Mouse (Mus musculus): ENCODE measurements around the gene Gls. TPM values are rescaled to one million over a fixed set of nuclear protein-coding genes. Genes with fewer than 3 reads are reported as not detected.

Gene Gls
- polyA plus RNA-seq, 1 experiment from 2014 or later = 33.9 TPM

DNA sequence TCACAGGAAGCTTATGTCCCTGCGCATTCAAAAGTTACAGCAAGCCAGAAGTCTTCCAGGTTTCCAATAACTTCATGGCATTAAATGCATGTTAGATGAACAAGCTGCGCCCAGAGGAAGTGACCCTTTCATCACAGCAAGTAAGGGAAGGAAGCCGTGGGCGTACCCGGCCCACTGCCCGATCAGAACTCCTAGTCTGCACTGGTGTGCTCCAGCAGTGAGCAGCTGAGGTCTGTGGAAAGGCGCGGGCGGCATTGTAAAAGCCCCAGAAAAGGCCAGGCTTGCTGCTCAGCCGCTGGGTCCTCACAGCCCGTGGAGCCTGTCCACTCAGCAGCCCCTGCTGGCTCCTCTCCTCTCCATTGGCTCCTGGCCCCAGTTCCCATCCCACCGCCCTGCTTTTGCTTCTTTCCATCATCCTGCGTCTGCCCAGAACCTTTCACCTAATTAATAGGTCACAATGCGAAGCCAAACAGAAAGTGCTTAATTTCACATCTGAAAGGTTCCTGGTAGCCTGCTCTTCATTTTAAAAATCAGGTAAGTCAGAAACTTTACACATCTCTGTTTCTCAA, 66.3 kb downstream of the Gls start:
- H3K27me3 ChIP-seq (replicated peaks; ENCODE audit: control insufficient read depth, insufficient read depth, low read length) = no peaks in the 10 kb centered on the region
- H3K36me3 ChIP-seq (ENCODE audit: control insufficient read depth, insufficient read depth) = peaks cover 37% of the 10 kb centered on the region
- H3K4me3 ChIP-seq (ENCODE audit: low read depth, low read length) = no peak overlapping the region
- H3K4me2 ChIP-seq (replicated peaks; ENCODE audit: low read depth) = no peak overlapping the region
- no peaks in the 10 kb centered on the region for H3K4me1 ChIP-seq (replicated peaks; ENCODE audit: control insufficient read depth, insufficient read depth, low read length)
- no peak for TF ChIP-seq CTCF (IDR thresholded peaks at IDR 0.05; ENCODE audit: low read depth)
- no peak overlapping the region for H3K9ac ChIP-seq (ENCODE audit: low read depth, low read length)
- no peak overlapping the region for H3K27ac ChIP-seq (ENCODE audit: low read depth, low read length)
- no peak for ATAC-seq
- H3K9me3 ChIP-seq (ENCODE audit: control insufficient read depth) = no peaks in the 10 kb centered on the region
- 72% methylated on average over 14 of the region's 14 CpGs for WGBS

DNA sequence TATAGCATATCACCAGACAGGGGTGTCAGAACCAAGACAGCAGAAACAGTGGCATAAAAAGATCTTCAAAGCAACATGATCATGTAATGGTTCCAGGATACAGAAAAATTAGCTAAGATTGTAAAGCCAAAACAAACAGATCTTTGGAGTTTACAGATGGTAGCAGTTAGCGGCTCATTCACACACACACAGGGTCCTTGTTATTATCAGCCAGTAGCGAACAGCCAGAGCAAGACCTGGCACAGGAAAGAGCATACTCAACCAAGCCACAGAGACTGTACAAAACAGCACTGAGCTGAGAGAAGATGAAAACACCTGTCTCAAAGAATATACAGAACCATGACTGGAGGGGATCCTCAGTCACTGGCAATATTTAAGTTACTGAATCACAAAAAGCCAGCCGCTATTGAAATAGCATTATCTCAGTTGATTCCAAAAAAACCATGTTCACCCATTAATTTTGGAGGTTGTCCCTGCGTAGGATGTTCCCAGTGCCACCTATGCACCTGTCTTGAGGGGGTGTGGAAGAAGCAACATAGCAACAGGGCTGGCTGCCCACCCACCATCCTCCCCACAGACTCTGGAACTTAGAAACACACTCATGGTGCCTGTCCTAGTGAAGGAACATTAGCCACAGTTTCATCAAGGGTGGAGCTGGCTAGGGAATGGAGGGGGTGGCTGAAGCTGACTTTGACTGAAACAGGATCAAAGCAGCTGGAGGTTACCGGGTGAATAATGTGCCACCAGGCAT, 69.2 kb downstream of the Gls start:
- H3K36me3 ChIP-seq (ENCODE audit: control insufficient read depth, insufficient read depth) = peaks cover 60% of the 10 kb centered on the region
- 86% methylated on average over 5 of the region's 5 CpGs for WGBS
- H3K4me3 ChIP-seq (ENCODE audit: low read depth, low read length) = no peak overlapping the region
- no peaks in the 10 kb centered on the region for H3K4me1 ChIP-seq (replicated peaks; ENCODE audit: control insufficient read depth, insufficient read depth, low read length)
- TF ChIP-seq CTCF (IDR thresholded peaks at IDR 0.05; ENCODE audit: low read depth) = no peak
- H3K27ac ChIP-seq (ENCODE audit: low read depth, low read length) = no peak overlapping the region
- H3K27me3 ChIP-seq (replicated peaks; ENCODE audit: control insufficient read depth, insufficient read depth, low read length) = no peaks in the 10 kb centered on the region
- no peaks in the 10 kb centered on the region for H3K9me3 ChIP-seq (ENCODE audit: control insufficient read depth)
- no peak overlapping the region for H3K4me2 ChIP-seq (replicated peaks; ENCODE audit: low read depth)
- no peak for ATAC-seq
- H3K9ac ChIP-seq (ENCODE audit: low read depth, low read length) = no peak overlapping the region

DNA sequence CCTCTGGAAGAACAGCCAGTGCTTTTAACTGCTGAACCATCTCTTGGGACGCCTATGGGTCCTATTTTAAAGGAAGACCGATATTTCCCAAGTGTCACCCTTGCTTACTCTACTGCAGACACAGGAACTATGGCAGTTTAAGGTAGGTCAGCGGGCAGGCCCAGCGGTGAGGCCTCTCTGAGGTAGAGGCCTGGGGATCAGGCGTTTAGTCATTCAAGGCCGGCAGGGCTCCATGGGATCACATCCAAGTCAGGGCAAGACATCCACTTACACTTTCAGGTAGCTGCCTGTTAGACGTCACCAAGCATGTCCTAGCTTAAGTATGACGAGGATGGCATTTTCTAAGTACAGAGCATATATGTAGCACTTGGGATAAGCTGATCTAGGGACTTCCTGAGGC, 71.9 kb downstream of the Gls start:
- no peaks in the 10 kb centered on the region for H3K4me1 ChIP-seq (replicated peaks; ENCODE audit: control insufficient read depth, insufficient read depth, low read length)
- no peak for ATAC-seq
- no peak overlapping the region for H3K4me2 ChIP-seq (replicated peaks; ENCODE audit: low read depth)
- WGBS = 89% methylated on average over 8 of the region's 8 CpGs
- H3K27ac ChIP-seq (ENCODE audit: low read depth, low read length) = no peak overlapping the region
- H3K4me3 ChIP-seq (ENCODE audit: low read depth, low read length) = no peak overlapping the region
- TF ChIP-seq CTCF (IDR thresholded peaks at IDR 0.05; ENCODE audit: low read depth) = no peak
- no peaks in the 10 kb centered on the region for H3K27me3 ChIP-seq (replicated peaks; ENCODE audit: control insufficient read depth, insufficient read depth, low read length)
- peaks cover 71% of the 10 kb centered on the region for H3K36me3 ChIP-seq (ENCODE audit: control insufficient read depth, insufficient read depth)
- H3K9ac ChIP-seq (ENCODE audit: low read depth, low read length) = no peak overlapping the region
- no peaks in the 10 kb centered on the region for H3K9me3 ChIP-seq (ENCODE audit: control insufficient read depth)

DNA sequence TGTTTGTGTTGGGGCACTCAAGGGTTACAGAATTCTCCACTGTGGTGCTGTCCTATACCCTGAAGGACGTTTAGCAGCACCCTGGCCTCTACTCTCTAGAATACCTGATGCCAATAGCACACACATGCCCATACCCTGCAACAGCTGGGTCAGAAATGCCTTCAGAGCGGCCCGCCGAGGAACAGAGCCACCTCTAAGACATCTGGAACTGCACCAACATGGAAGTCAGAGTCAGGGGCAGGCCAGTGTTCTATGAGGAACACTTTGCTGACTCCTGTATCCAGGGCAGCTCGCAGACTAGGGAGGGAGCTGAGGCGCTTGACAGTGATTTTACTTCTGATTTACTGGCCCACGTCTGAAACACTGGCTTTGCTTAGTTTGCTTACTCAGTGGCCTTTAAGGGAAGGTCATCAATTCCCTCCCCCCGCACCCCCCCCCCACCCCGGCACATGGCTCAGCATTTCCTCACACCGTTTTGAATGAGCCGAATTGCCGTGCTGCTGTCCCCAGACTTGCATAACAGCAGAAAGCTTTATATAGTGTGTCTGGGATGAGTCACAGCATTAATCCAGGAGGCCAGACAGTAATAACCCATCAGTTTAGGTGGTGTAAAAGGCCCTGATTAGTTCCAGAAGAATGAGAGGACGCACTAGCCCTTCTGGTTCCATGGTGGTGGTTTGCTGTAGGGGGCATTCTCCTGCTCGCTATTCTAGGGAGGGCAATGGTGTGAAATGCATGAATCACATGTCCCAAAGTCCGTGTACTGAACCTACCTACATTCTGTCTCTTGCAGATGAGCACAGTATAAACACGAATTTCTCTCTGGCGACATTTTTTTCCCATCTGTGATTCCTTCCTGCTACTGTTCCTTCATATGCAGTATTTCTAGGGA, 74.3 kb downstream of the Gls start:
- no peaks in the 10 kb centered on the region for H3K4me1 ChIP-seq (replicated peaks; ENCODE audit: control insufficient read depth, insufficient read depth, low read length)
- peaks cover 88% of the 10 kb centered on the region for H3K36me3 ChIP-seq (ENCODE audit: control insufficient read depth, insufficient read depth)
- peak; percentile 26 for ATAC-seq
- no peak overlapping the region for H3K4me2 ChIP-seq (replicated peaks; ENCODE audit: low read depth)
- no peaks in the 10 kb centered on the region for H3K9me3 ChIP-seq (ENCODE audit: control insufficient read depth)
- H3K4me3 ChIP-seq (ENCODE audit: low read depth, low read length) = no peak overlapping the region
- TF ChIP-seq CTCF (IDR thresholded peaks at IDR 0.05; ENCODE audit: low read depth) = no peak
- peak overlapping the region; percentile 16; the same call in 1 of the 2 replicates for H3K27ac ChIP-seq (ENCODE audit: low read depth, low read length)
- H3K9ac ChIP-seq (ENCODE audit: low read depth, low read length) = no peak overlapping the region
- whole genome bisulfite sequencing = 55% methylated on average over 17 of the region's 17 CpGs
- H3K27me3 ChIP-seq (replicated peaks; ENCODE audit: control insufficient read depth, insufficient read depth, low read length) = no peaks in the 10 kb centered on the region

DNA sequence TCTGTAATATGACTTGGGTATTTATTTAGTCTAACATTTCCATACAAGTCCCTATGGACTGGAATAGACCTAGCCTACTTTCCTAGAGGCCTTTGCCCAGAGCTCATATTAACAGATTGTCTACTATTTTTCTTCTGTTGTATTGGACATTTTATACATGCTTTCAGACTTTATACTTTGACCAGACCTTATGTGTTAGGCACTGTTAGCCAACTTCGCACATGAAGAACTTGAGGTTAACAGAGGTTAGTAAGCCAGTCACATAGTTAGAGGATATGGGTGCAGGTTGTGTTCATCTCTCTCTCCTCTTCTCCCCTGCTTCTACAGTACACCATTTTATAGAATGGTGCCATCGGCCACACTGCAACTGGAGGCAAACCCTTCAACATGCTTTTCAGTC, 75.0 kb downstream of the Gls start:
- peak overlapping the region; percentile 16; the same call in 1 of the 2 replicates for H3K27ac ChIP-seq (ENCODE audit: low read depth, low read length)
- no peak overlapping the region for H3K4me3 ChIP-seq (ENCODE audit: low read depth, low read length)
- no peak for TF ChIP-seq CTCF (IDR thresholded peaks at IDR 0.05; ENCODE audit: low read depth)
- no peaks in the 10 kb centered on the region for H3K27me3 ChIP-seq (replicated peaks; ENCODE audit: control insufficient read depth, insufficient read depth, low read length)
- H3K9me3 ChIP-seq (ENCODE audit: control insufficient read depth) = no peaks in the 10 kb centered on the region
- 83% methylated on average over 2 of the region's 2 CpGs for WGBS
- H3K36me3 ChIP-seq (ENCODE audit: control insufficient read depth, insufficient read depth) = peaks cover 88% of the 10 kb centered on the region
- H3K9ac ChIP-seq (ENCODE audit: low read depth, low read length) = no peak overlapping the region
- H3K4me2 ChIP-seq (replicated peaks; ENCODE audit: low read depth) = no peak overlapping the region
- H3K4me1 ChIP-seq (replicated peaks; ENCODE audit: control insufficient read depth, insufficient read depth, low read length) = no peaks in the 10 kb centered on the region
- peak; percentile 72 for ATAC-seq

DNA sequence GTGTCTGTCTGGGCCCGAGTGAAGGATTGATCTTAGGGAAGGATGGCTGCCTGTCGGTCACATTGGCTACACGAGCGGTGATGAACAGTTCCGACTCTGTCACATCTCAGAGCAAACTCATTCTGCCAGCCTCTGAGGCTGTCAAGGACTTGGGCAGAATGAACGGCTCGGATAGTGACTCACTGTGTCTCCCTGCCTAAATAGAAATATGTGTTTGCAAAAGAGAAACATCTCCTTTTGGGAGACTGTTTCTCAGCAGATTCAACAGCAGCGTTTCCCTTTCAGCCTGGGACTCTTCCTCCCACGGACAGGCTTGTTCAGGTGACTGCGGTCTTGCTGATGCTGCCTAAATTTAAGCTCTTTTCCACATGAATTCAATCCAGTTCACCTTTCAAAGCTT, 76.7 kb downstream of the Gls start:
- no peaks in the 10 kb centered on the region for H3K27me3 ChIP-seq (replicated peaks; ENCODE audit: control insufficient read depth, insufficient read depth, low read length)
- 90% methylated on average over 10 of the region's 10 CpGs for WGBS
- ATAC-seq = no peak
- H3K36me3 ChIP-seq (ENCODE audit: control insufficient read depth, insufficient read depth) = peaks cover 90% of the 10 kb centered on the region
- H3K4me1 ChIP-seq (replicated peaks; ENCODE audit: control insufficient read depth, insufficient read depth, low read length) = no peaks in the 10 kb centered on the region
- no peak for TF ChIP-seq CTCF (IDR thresholded peaks at IDR 0.05; ENCODE audit: low read depth)
- no peak overlapping the region for H3K27ac ChIP-seq (ENCODE audit: low read depth, low read length)
- H3K9ac ChIP-seq (ENCODE audit: low read depth, low read length) = no peak overlapping the region
- no peaks in the 10 kb centered on the region for H3K9me3 ChIP-seq (ENCODE audit: control insufficient read depth)
- no peak overlapping the region for H3K4me2 ChIP-seq (replicated peaks; ENCODE audit: low read depth)
- no peak overlapping the region for H3K4me3 ChIP-seq (ENCODE audit: low read depth, low read length)
